Mouse (Mus musculus): ENCODE measurements around the gene Prr36.

The Prr36 gene

DNA sequence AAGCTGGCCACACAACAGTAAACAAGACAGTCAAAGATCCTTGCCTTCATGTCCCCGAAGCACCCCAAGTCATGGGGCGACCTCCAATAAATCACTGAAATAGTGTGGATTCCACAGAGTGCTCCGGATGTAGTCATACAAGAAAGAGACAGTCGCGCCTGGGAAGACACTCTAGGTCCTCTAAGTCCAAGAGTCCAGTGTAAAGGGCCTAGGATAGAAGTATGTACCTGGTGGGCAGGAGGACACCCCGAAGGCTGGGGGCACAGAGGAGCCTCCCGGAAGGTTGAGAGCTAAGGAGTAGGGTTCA lies 23.7 kb downstream of the Prr36 start:
- no peak for DNase-seq

- DNase-seq = peak; percentile 90
Measured at GRCm38 (mm10) chr8:4192807-4193587, 24.3 kb downstream of the Prr36 start.

DNA sequence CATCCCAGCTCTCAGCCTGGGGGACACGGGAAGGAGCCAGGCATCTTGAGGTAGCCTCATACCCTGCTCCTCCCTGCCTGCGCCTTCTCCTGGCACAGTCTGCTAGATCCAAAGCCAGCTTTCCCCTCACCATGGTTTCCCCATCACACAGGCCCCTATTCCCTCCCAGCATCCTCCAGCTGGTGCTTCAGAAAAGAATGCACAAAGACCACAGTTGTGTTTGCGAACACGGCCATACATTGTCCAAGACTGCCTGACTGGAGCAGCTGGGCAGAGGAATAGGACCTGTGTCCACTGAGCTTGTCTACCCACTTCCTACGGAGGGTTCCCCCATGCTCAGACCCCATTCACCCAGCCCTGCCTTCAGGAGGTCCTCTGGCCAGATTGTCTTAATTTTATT lies 25.0 kb downstream of the Prr36 start:
- no peak for DNase-seq

DNA sequence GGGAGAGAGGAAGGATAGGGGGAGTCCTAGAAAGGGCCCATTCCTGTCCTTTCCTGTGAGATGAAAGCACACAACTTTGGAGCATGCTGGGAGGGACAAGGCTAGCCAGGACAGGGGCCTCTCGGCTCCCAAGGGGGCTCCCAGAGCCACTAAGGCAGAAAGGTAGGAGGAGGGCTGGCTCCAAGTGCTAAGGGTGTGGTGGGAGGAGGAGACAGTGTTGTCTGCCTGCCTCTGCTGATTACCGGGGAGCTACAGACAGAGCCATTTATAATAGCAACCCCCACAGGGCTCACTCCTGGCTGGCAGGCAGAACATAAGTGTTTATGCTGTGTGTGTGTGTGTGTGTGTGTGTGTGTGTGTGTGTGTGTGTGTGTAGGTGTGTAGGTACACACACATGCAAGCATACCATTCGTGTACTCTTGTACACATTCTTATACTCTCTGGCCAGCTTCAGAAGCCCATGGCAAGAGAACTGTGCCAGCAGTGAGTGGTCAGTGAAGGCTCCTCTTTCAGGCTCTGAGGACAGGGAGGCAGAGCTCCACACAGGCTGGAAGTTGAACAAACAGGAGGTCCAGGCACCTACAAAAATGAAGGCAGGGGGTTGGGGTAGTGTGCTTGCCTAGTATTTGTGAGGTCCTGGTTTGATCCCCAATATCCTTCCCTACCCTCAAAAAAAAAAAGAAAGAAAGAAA lies 28.1 kb downstream of the Prr36 start:
- DNase-seq = no peak

GRCm38 (mm10) chr8:4188605-4189004 lies 28.7 kb downstream of the Prr36 start:
- DNase-seq = no peak

DNA sequence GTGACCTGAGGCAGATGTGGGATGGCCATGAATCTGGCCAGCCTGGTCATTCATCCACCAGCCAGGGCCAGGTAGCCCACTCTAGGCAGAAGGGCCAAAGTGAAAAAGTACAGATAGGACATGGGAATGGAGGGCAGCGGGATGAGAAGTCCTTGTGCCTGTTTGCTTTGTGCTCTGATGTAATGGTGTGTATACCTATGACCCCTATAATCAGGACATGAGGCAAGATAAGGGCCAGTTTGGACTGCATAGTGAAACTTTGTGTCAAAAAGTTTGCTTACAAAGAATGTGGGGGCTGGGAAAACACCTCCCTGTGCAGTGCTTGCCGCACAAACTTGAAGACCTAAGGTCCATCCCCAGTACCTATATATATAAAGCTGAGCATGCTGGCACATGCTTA lies 31.1 kb downstream of the Prr36 start:
- DNase-seq = no peak

GRCm38 (mm10) chr8:4183409-4183808 lies 33.9 kb downstream of the Prr36 start:
- DNase-seq = no peak

- DNase-seq = no peak
Measured at GRCm38 (mm10) chr8:4174018-4174417, 43.2 kb downstream of the Prr36 start.

GRCm38 (mm10) chr8:4172486-4172885 lies 44.8 kb downstream of the Prr36 start:
- DNase-seq = no peak

GRCm38 (mm10) chr8:4167918-4168317 lies 49.3 kb downstream of the Prr36 start:
- DNase-seq = no peak

DNA sequence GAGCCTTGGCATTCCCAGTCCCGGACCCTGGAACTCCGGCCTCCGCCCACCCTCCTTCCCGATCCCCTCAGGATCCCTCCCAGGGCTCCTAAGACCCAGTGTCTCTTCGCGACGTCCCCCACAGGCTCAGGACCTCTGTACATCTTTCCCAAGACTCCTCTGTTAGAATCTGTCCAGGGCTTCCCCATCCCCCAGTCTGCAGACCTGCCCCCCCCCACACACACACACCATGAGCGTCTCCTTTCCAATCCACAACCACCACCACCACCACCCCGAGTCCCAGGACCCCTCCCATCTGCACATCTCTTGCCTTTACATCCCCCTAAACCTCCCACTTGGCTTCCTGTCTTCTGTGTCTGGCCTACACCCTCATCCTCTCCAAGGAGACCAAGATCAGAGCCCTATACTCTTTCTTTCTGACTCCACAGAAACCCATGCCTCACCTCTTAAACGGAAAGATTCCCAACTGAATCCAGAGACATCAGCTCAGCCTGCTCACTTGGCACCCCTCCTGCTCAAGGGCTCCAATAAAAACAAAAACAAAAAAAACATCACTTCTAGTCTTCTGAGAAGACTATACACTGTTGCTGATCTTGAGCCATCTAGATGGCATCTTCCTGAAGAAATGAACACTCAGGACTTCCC lies 50.3 kb downstream of the Prr36 start:
- peak; percentile 14 for DNase-seq

DNA sequence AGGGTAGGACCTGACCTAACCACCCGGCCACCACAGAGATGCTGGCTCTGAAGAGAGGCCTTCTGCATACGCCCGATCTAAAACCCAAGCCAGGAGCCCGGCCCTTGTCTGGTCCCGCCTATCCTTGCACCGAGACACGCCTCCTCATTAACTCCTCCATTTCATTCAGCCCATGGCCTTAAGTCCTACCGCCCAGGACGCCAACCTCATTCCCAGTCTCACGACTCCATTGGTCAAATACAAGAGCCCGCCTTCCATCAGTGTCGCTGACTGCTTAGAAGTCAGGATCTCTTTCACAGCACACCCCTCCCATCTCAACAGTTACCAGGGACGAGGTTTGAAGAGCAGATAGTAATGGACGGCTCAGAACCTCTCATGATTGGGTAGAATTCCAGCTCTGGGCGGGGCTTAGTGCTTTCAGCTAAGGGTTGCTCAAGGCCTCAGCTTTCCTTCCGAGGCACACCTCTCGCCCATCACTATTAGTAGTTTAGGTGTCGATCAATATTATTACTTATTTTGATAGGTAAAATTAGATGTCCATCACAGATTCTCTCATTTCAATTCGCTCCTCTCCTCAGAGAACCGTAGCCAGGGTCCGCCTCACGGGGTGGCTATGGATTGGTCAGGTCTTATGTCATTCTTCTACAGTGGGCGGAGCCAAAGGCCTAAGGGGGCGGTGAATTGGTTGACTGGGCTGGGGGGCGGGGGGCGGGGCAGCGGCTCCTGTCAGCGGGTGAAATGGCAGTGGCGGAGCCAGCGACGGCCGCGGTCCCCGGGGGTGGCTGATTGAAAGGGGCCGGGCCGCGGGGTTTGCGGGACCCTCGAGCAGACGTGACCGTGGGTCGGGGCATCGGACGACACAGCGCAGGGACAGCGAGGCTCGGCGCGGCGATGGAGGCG lies 51.2 kb downstream of the Prr36 start, which contains the start of gene Evi5l:
TSS of gene Evi5l (plus strand) at position 716 of the 900 bp plus-strand sequence.
- peak; percentile 100 for DNase-seq

GRCm38 (mm10) chr8:4165176-4165851 lies 51.9 kb downstream of the Prr36 start:
- DNase-seq = peak; percentile 29

DNA sequence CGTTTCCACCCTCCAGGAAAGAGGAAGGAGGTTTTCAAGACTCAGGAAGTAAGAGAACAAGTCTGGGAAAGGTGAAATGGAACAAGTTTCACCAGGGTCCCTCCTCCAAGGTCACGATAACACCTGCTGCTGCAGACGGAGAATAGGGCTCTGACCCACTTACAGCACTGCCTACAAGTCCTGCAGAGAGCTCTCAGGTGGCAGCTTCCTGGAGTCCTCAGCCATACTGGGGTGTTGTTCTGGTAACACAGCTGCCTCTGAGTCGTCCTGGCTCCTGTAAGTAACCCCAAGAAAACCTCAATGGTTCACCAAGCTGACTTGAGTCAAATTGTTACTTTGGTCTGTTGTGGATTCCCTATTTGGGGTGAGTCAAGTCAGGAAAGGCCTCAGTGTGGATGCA lies 54.5 kb downstream of the Prr36 start:
- no peak for DNase-seq

Data from kidney, adult 9 months (tissue).